Mouse (Mus musculus) kidney, adult 8-10 months (tissue): Measurements from ENCODE around the gene Zcchc9.

ENCODE experiments used
- DNase-seq, 2 experiments: peaks; one replicate each; pipeline ENCODE4 v3.0.0; 2022

Gene Zcchc9

GRCm38 (mm10) chr13:91807155-91807839, at the start of gene Zcchc9:
Gene Zcchc9, minus strand, starts transcription at chr13:91807705.
- DNase-seq: peak; percentile 85 to 88

GRCm38 (mm10) chr13:91854412-91854811, 46.9 kb upstream of the Zcchc9 start:
- DNase-seq: no peak

- DNase-seq: no peak
Measured at GRCm38 (mm10) chr13:91827876-91828275, 20.4 kb upstream of the Zcchc9 start.

GRCm38 (mm10) chr13:91826066-91826465, 18.6 kb upstream of the Zcchc9 start:
- DNase-seq: no peak

GRCm38 (mm10) chr13:91824845-91825550, 17.5 kb upstream of the Zcchc9 start:
- DNase-seq: no peak

- no peak for DNase-seq
Measured at GRCm38 (mm10) chr13:91823735-91824134, 16.2 kb upstream of the Zcchc9 start.

GRCm38 (mm10) chr13:91814670-91815069, 7.2 kb upstream of the Zcchc9 start:
- DNase-seq: no peak

GRCm38 (mm10) chr13:91809476-91809875, 2.0 kb upstream of the Zcchc9 start:
- DNase-seq: no peak

GRCm38 (mm10) chr13:91807874-91808575, 520 bp upstream of the Zcchc9 start:
- DNase-seq: no peak

GRCm38 (mm10) chr13:91801726-91802125, 5.8 kb downstream of the Zcchc9 start:
- no peak for DNase-seq

- DNase-seq: no peak
Measured at GRCm38 (mm10) chr13:91797442-91797841, 10.1 kb downstream of the Zcchc9 start.

- peak in 1 of 2 experiments; percentile 26 for DNase-seq
Measured at GRCm38 (mm10) chr13:91796916-91797315, 10.6 kb downstream of the Zcchc9 start.

- DNase-seq: no peak
Measured at GRCm38 (mm10) chr13:91796003-91796402, 11.5 kb downstream of the Zcchc9 start.

GRCm38 (mm10) chr13:91795593-91795992, 11.9 kb downstream of the Zcchc9 start:
- no peak for DNase-seq

GRCm38 (mm10) chr13:91794926-91795436, 12.5 kb downstream of the Zcchc9 start:
- DNase-seq: peak in 1 of 2 experiments; percentile 66

GRCm38 (mm10) chr13:91792035-91792434, 15.5 kb downstream of the Zcchc9 start:
- DNase-seq: no peak

- DNase-seq: no peak
Measured at GRCm38 (mm10) chr13:91779892-91780291, 27.6 kb downstream of the Zcchc9 start.

- DNase-seq: no peak
Measured at GRCm38 (mm10) chr13:91778092-91778491, 29.4 kb downstream of the Zcchc9 start.

- no peak for DNase-seq
Measured at GRCm38 (mm10) chr13:91768683-91769651, 38.5 kb downstream of the Zcchc9 start.

- no peak for DNase-seq
Measured at GRCm38 (mm10) chr13:91765627-91766026, 41.9 kb downstream of the Zcchc9 start.

- DNase-seq: peak in 1 of 2 experiments; percentile 30
Measured at GRCm38 (mm10) chr13:91763654-91764053, 43.9 kb downstream of the Zcchc9 start.
